Mouse (Mus musculus) embryonic facial prominence, embryonic 14.5 days (tissue): ENCODE data around the gene Ppig. TPM values are rescaled to one million over a fixed set of nuclear protein-coding genes. Genes with fewer than 3 reads are reported as not detected.

Experiments used
- ATAC-seq: fragments of 200-750 bp; cut with Nextera tagmentation; 2 replicates; pipeline ENCODE4 v1.8.0; 2017; ENCODE audit warnings: low read depth, moderate number of reproducible peaks, moderate TSS enrichment
- DNase-seq: peaks from one replicate; pipeline ENCODE4 v3.0.0-alpha.2; 2015; ENCODE audit warnings: low spot score
- H3K27ac ChIP-seq: fragments of 300-500 bp; sonication (generic); replicated peaks from 2 replicates; pipeline ENCODE4 v1.5.1; 2014; ENCODE audit warnings: low read depth, mild to moderate bottlenecking, low read length, moderate library complexity
- H3K27me3 ChIP-seq: fragments of 300-500 bp; sonication (generic); replicated peaks from 2 replicates; pipeline ENCODE4 v1.6.1; 2014; ENCODE audit warnings: low read length; ENCODE audit not compliant: control insufficient read depth, insufficient read depth
- H3K36me3 ChIP-seq: fragments of 300-500 bp; sonication (generic); 2 replicates; pipeline ENCODE4 v1.6.1; 2014; ENCODE audit warnings: low read length, mixed read lengths; ENCODE audit not compliant: control insufficient read depth, insufficient read depth
- H3K4me1 ChIP-seq: fragments of 300-500 bp; sonication (generic); 2 replicates; pipeline ENCODE4 v1.6.1; 2014; ENCODE audit warnings: antibody characterized with exemption, low read length; ENCODE audit not compliant: control insufficient read depth, insufficient read depth
- H3K4me2 ChIP-seq: fragments of 300-500 bp; sonication (generic); 2 replicates; pipeline ENCODE4 v1.6.1; 2014; ENCODE audit warnings: low read depth, mild to moderate bottlenecking, low read length, moderate library complexity, mixed read lengths
- H3K4me3 ChIP-seq: fragments of 300-500 bp; sonication (generic); 2 replicates; pipeline ENCODE4 v1.5.1; 2014; ENCODE audit warnings: low read depth, mild to moderate bottlenecking, low read length
- H3K9ac ChIP-seq: fragments of 300-500 bp; sonication (generic); 2 replicates; pipeline ENCODE4 v1.6.1; 2014; ENCODE audit warnings: low read depth, mild to moderate bottlenecking, low read length, moderate library complexity, mixed read lengths
- H3K9me3 ChIP-seq: fragments of 300-500 bp; sonication (generic); 2 replicates; pipeline ENCODE4 v1.6.1; 2016; ENCODE audit warnings: low read length; ENCODE audit not compliant: control insufficient read depth
- WGBS: fragments of 180-500 bp; shearing (Covaris S2); extraction: QIAGEN DNeasy Blood & Tissue Kit; methylation state at CpG from one replicate; pipeline ENCODE4 v1.1.7; 2014; 5-methylcytosine and 5-hydroxymethylcytosine counted together
- polyA plus RNA-seq: library from polyadenylated mRNA; unstranded; fragments of >200 nt; fragmentation: Nextera tagmentation; extraction: Ambion mirVana; gene quantifications from 2 replicates; pipeline ENCODE4 v1.2.1, GENCODE M21; 2014

Gene Ppig
- polyA plus RNA-seq, 1 experiment from 2014 or later = 127 TPM

- H3K9ac ChIP-seq = no peak overlapping the region
- DNase-seq (no peak), ATAC-seq (no peak)
- H3K4me1 ChIP-seq = no peaks in the 10 kb centered on the region
- H3K27ac ChIP-seq = no peak overlapping the region
- no peaks in the 10 kb centered on the region for H3K27me3 ChIP-seq
- no peak overlapping the region for H3K4me3 ChIP-seq
- H3K4me2 ChIP-seq = no peak overlapping the region
- 84% methylated on average over 3 of the region's 3 CpGs for WGBS
- peaks cover 61% of the 10 kb centered on the region for H3K36me3 ChIP-seq
- no peaks in the 10 kb centered on the region for H3K9me3 ChIP-seq
These were observed 32.1 kb upstream of the Ppig start for GRCm38 (mm10) chr2:69690214-69690613.

GRCm38 (mm10) chr2:69690843-69691242, 31.5 kb upstream of the Ppig start:
- no peak overlapping the region for H3K4me3 ChIP-seq
- peaks cover 61% of the 10 kb centered on the region for H3K36me3 ChIP-seq
- no peaks in the 10 kb centered on the region for H3K27me3 ChIP-seq
- H3K9ac ChIP-seq = no peak overlapping the region
- WGBS = 96% methylated on average over 6 of the region's 6 CpGs
- no peak overlapping the region for H3K4me2 ChIP-seq
- H3K4me1 ChIP-seq = no peaks in the 10 kb centered on the region
- no peaks in the 10 kb centered on the region for H3K9me3 ChIP-seq
- DNase-seq (no peak), ATAC-seq (no peak)
- no peak overlapping the region for H3K27ac ChIP-seq

GRCm38 (mm10) chr2:69693501-69693900, 28.8 kb upstream of the Ppig start:
- no peak for DNase-seq
- Histone ChIP-seq H3K27me3 (no peaks in the 10 kb centered on the region), H3K36me3 (peaks cover 51% of the 10 kb centered on the region), H3K9me3 (no peaks in the 10 kb centered on the region), H3K4me2 (no peak overlapping the region), H3K4me1 (no peaks in the 10 kb centered on the region), H3K4me3 (no peak overlapping the region), H3K27ac (no peak overlapping the region), H3K9ac (no peak overlapping the region)
- 94% methylated on average over 11 of the region's 11 CpGs for WGBS
- no peak for ATAC-seq

- Histone ChIP-seq H3K4me1 (no peaks in the 10 kb centered on the region), H3K9me3 (no peaks in the 10 kb centered on the region), H3K4me2 (no peak overlapping the region), H3K9ac (no peak overlapping the region), H3K27me3 (no peaks in the 10 kb centered on the region), H3K27ac (no peak overlapping the region), H3K36me3 (peaks cover 41% of the 10 kb centered on the region), H3K4me3 (no peak overlapping the region)
- ATAC-seq = no peak
- DNase-seq = no peak
- WGBS = 90% methylated on average over 8 of the region's 8 CpGs
These were observed 21.9 kb upstream of the Ppig start for GRCm38 (mm10) chr2:69700446-69700845.

GRCm38 (mm10) chr2:69712171-69712570, 10.2 kb upstream of the Ppig start:
- peaks cover 6% of the 10 kb centered on the region; the same call in 1 of the 2 replicates for H3K36me3 ChIP-seq
- DNase-seq (no peak), ATAC-seq (no peak)
- no peak overlapping the region for H3K9ac ChIP-seq
- peaks cover 5% of the 10 kb centered on the region; the same call in 1 of the 2 replicates for H3K4me1 ChIP-seq
- peak overlapping the region; percentile 68; the same call in 1 of the 2 replicates for H3K4me2 ChIP-seq
- no peaks in the 10 kb centered on the region for H3K27me3 ChIP-seq
- H3K9me3 ChIP-seq = no peaks in the 10 kb centered on the region
- 87% methylated on average over 14 of the region's 14 CpGs for WGBS
- H3K4me3 ChIP-seq = no peak overlapping the region
- H3K27ac ChIP-seq = no peak overlapping the region

GRCm38 (mm10) chr2:69712981-69713625, 9.2 kb upstream of the Ppig start, which contains the start of gene Fastkd1:
Fastkd1 (minus strand) TSS chr2:69713516.
- peak; percentile 96 for DNase-seq
- H3K27ac ChIP-seq = no peak within 1 kb of the TSS
- peak within 1 kb of the TSS; percentile 78 for H3K9ac ChIP-seq
- H3K4me1 ChIP-seq = peaks cover 5% of the 10 kb centered on the region; the same call in 1 of the 2 replicates
- WGBS = under 1% methylated on average over 39 of the region's 39 CpGs
- H3K4me2 ChIP-seq = peak within 1 kb of the TSS; percentile 68
- no peaks in the 10 kb centered on the region for H3K27me3 ChIP-seq
- peak; percentile 99 for ATAC-seq
- peaks cover 4% of the 10 kb centered on the region; the same call in 1 of the 2 replicates for H3K36me3 ChIP-seq
- H3K4me3 ChIP-seq = peak within 1 kb of the TSS; percentile 74
- no peaks in the 10 kb centered on the region for H3K9me3 ChIP-seq

- ATAC-seq = no peak
- no peaks in the 10 kb centered on the region for H3K36me3 ChIP-seq
- WGBS = 24% methylated on average over 4 of the region's 4 CpGs
These were observed 8.7 kb upstream of the Ppig start for GRCm38 (mm10) chr2:69713626-69714014.

GRCm38 (mm10) chr2:69714126-69714525, 8.2 kb upstream of the Ppig start:
- no peak overlapping the region for H3K27ac ChIP-seq
- H3K4me2 ChIP-seq = no peak overlapping the region
- no peaks in the 10 kb centered on the region for H3K9me3 ChIP-seq
- no peak overlapping the region for H3K9ac ChIP-seq
- H3K4me3 ChIP-seq = no peak overlapping the region
- no peak for ATAC-seq
- 82% methylated on average over 5 of the region's 5 CpGs for WGBS
- no peaks in the 10 kb centered on the region for H3K27me3 ChIP-seq
- H3K36me3 ChIP-seq = no peaks in the 10 kb centered on the region
- H3K4me1 ChIP-seq = peaks cover 5% of the 10 kb centered on the region; the same call in 1 of the 2 replicates
- no peak for DNase-seq

More at GRCm38 (mm10) chr2:69713626-69714014, 8.7 kb upstream of the Ppig start:
- Histone ChIP-seq H3K27me3 (no peaks in the 10 kb centered on the region), H3K4me1 (peaks cover 5% of the 10 kb centered on the region; the same call in 1 of the 2 replicates), H3K4me3 (peak overlapping the region; percentile 74), H3K27ac (no peak overlapping the region), H3K9me3 (no peaks in the 10 kb centered on the region), H3K4me2 (peak overlapping the region; percentile 68), H3K9ac (no peak overlapping the region)
- no peak for DNase-seq

GRCm38 (mm10) chr2:69716483-69716882, 5.9 kb upstream of the Ppig start:
- no peak overlapping the region for H3K4me3 ChIP-seq
- H3K4me1 ChIP-seq = peaks cover 5% of the 10 kb centered on the region; the same call in 1 of the 2 replicates
- H3K4me2 ChIP-seq = no peak overlapping the region
- WGBS = 73% methylated on average over 3 of the region's 3 CpGs
- no peaks in the 10 kb centered on the region for H3K27me3 ChIP-seq
- H3K9ac ChIP-seq = no peak overlapping the region
- no peak for ATAC-seq
- H3K27ac ChIP-seq = no peak overlapping the region
- H3K36me3 ChIP-seq = no peaks in the 10 kb centered on the region
- no peak for DNase-seq
- H3K9me3 ChIP-seq = no peaks in the 10 kb centered on the region
